Mouse (Mus musculus) ES-Bruce4 (cell line): ENCODE data around the gene Traf2.

Source experiments
- CTCF ChIP-seq: IDR thresholded peaks from one replicate; pipeline ENCODE4 v1.8.1; 2011; ENCODE audit warnings: low read depth, low read length
- EP300 ChIP-seq: IDR thresholded peaks from 2 replicates; pipeline ENCODE4 v1.6.1; 2011; ENCODE audit warnings: low read depth, low read length; ENCODE audit not compliant: insufficient read depth
- POLR2A ChIP-seq: IDR thresholded peaks from one replicate; pipeline ENCODE4 v1.8.1; 2011; ENCODE audit warnings: low read length; ENCODE audit not compliant: insufficient read depth

GRCm38 (mm10) chr2:25534178-25534865 is 12.4 kb downstream of the Traf2 start:
- TF ChIP-seq EP300 (no peak), CTCF (no peak), POLR2A (no peak)
